Mouse (Mus musculus): ENCODE measurements at regions not wholly inside any gene's neighbourhood (a gene's known extent, or its start where the extent isn't known, plus 50 kb on each side); places are given as distances from the start of the nearest gene placed in this dataset.

- DNase-seq (ENCODE audit: low spot score in 2 of 2), result peak; percentile 1 to 24
Measured at GRCm38 (mm10) chr16:51315608-51316007, 715.4 kb upstream of the Cblb start.

- DNase-seq (ENCODE audit: low spot score in 2 of 2), result no peak
Measured at GRCm38 (mm10) chr16:51332262-51332661, 698.8 kb upstream of the Cblb start.

- DNase-seq (ENCODE audit: low spot score in 2 of 2), result no peak
Measured at GRCm38 (mm10) chr16:51334972-51335371, 696.1 kb upstream of the Cblb start.

- no peak for DNase-seq (ENCODE audit: low spot score in 2 of 2)
Measured at GRCm38 (mm10) chr16:51347120-51347519, 683.9 kb upstream of the Cblb start.

- DNase-seq (ENCODE audit: low spot score in 2 of 2), result no peak
Measured at GRCm38 (mm10) chr16:51352151-51352550, 678.9 kb upstream of the Cblb start.

- no peak for DNase-seq (ENCODE audit: low spot score in 2 of 2)
Measured at GRCm38 (mm10) chr16:51353791-51354190, 677.2 kb upstream of the Cblb start.

GRCm38 (mm10) chr16:51370070-51370469 is 661.0 kb upstream of the Cblb start:
- no peak for DNase-seq (ENCODE audit: low spot score in 2 of 2)

GRCm38 (mm10) chr16:51386456-51386855 is 644.6 kb upstream of the Cblb start:
- no peak for DNase-seq (ENCODE audit: low spot score in 2 of 2)

GRCm38 (mm10) chr16:51387498-51387897 is 643.5 kb upstream of the Cblb start:
- DNase-seq (ENCODE audit: low spot score in 2 of 2), result no peak

- DNase-seq (ENCODE audit: low spot score in 2 of 2), result no peak
Measured at GRCm38 (mm10) chr16:51393871-51394270, 637.2 kb upstream of the Cblb start.
